Mouse (Mus musculus) heart, postnatal 0 days (tissue): ENCODE measurements around the gene Zcchc10.

Experiments used
- CTCF ChIP-seq: IDR thresholded peaks from 2 replicates; pipeline ENCODE4 v1.5.1; 2016; ENCODE audit warnings: antibody characterized with exemption, control low read depth, low read depth
- EP300 ChIP-seq: IDR thresholded peaks from 2 replicates; pipeline ENCODE4 v1.6.1; 2016; ENCODE audit warnings: antibody characterized with exemption, low read depth

DNA sequence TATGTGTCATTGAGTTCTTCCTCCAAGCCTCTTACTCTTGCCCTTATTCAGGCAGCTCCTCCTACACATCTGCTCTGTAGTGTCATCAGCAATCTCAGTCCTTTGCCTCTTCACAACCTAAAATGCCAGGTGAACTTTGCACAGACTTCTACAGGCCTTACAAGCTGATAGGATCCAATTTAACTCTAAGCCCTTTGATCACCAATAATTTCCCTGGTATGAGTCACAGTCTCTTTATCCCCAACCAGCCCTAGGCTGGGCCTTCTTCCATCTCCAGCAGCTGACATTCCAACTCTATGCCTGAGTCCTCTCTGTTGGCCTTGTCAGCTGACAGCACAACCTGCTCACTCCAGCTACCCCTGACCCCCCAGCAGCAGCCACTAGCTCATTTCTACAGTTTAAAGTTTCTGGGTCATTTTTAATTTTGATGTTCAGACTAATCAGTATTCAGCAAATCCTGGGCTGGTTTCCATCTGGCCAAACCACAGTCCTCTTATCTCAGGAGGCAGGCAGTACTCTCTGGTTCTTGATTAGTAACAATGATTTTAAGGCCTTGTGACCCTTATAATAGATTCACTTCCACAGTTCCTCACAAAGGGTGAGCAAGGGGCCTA is 16.1 kb upstream of the Zcchc10 start:
- no peak for TF ChIP-seq CTCF
- peak; percentile 41; the same call in 1 of the 2 replicates for TF ChIP-seq EP300
